Mouse (Mus musculus): ENCODE measurements around the gene Sntg2. TPM values are rescaled to one million over a fixed set of nuclear protein-coding genes. Genes with fewer than 3 reads are reported as not detected.

Sntg2 gene
- total and polyA plus RNA-seq, 3 experiments, result not detected

DNA sequence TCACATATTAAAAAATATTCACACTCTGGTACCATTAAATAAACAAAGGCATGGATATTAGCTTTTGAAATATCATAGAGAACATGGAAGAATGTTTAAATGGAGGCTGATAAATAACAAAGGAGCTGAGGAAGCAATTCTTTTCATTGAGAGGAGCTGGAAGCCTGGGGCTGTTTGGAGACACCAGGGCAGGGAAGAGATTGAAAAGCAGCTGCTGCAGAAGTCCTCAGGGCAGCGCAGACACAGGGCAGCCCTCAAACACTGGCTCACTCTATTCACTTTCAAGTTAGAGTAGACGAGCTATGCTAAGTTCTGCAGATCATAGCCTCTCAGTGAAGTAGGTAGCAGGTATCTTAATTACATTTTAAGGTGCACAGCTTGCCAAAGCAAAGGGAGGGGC lies 164.6 kb downstream of the Sntg2 start:
- Histone ChIP-seq H3K4me1 (ENCODE audit: control insufficient read depth in 1 of 2, insufficient read depth in 2 of 2) (no peaks in the 10 kb centered on the region), H3K27me3 (replicated peaks) (no peaks in the 10 kb centered on the region), H3K9ac (ENCODE audit: insufficient read depth, low read depth) (no peak overlapping the region), H3K4me2 (ENCODE audit: insufficient read depth, low read depth, poor library complexity, severe bottlenecking) (no peak overlapping the region), H3K36me3 (replicated peaks in 1 of 2; ENCODE audit: control insufficient read depth in 1 of 2, insufficient read depth in 1 of 2, low read length in 1 of 2) (no peaks in the 10 kb centered on the region), H3K79me2 (replicated peaks; ENCODE audit: control insufficient read depth, extremely low read depth, insufficient read depth, poor library complexity, severe bottlenecking) (no peaks in the 10 kb centered on the region), H3K27ac (ENCODE audit: insufficient read depth, low read depth) (no peak overlapping the region), H3K9me3 (replicated peaks; ENCODE audit: low read length) (no peaks in the 10 kb centered on the region), H3K4me3 (replicated peaks in 1 of 3; ENCODE audit: low read depth in 2 of 3, low read length in 2 of 3, poor library complexity in 1 of 3) (no peak overlapping the region)
- no peak for DNase-seq (ENCODE audit: extremely low read depth)
- in situ Hi-C loops (cut with MboI; ENCODE audit: low pct_ligation_motif_present, low pct_unique_long_range_greater_than_20kb, low sequenced_read_pairs) (no loop called here), dilution Hi-C loops (cut with MboI; ENCODE audit: extremely low pct_ligation_motif_present, extremely low pct_unique_long_range_greater_than_20kb, low sequenced_read_pairs) (no loop called here)
- TF ChIP-seq CHD2 (IDR thresholded peaks at IDR 0.05; ENCODE audit: low read length) (no peak), ELF1 (IDR thresholded peaks at IDR 0.05; ENCODE audit: low read depth, low read length) (no peak), ZC3H11A (IDR thresholded peaks at IDR 0.05; ENCODE audit: low read depth, low read length) (no peak), MAFK (IDR thresholded peaks at IDR 0.05; ENCODE audit: insufficient replicate concordance, low read length) (no peak)

DNA sequence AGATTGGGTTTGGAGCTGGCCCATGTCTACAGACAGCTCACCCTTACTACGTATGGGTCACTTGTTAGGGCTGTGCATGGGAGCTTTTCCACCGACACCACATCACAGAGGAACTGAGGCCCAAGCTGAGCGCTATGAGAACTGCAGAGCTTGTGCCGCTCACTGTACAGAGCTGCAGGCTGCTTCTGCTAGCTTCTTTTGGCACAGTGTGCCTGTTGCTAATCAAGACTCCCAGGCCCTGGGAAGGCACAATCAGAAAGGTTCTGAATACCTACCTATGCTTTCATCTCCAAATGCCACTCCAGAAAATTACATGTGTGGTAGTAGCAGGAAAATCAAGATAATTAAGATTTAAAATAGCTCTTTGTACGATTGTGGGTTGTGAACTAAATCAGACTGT lies 165.1 kb downstream of the Sntg2 start:
- no peaks in the 10 kb centered on the region for H3K27me3 ChIP-seq (replicated peaks)
- no peaks in the 10 kb centered on the region for H3K9me3 ChIP-seq (replicated peaks; ENCODE audit: low read length)
- H3K27ac ChIP-seq (ENCODE audit: insufficient read depth, low read depth), result no peak overlapping the region
- in situ Hi-C loops (cut with MboI; ENCODE audit: low pct_ligation_motif_present, low pct_unique_long_range_greater_than_20kb, low sequenced_read_pairs), result no loop called here
- no peak for DNase-seq (ENCODE audit: extremely low read depth)
- H3K4me2 ChIP-seq (ENCODE audit: insufficient read depth, low read depth, poor library complexity, severe bottlenecking), result no peak overlapping the region
- dilution Hi-C loops (cut with MboI; ENCODE audit: extremely low pct_ligation_motif_present, extremely low pct_unique_long_range_greater_than_20kb, low sequenced_read_pairs), result no loop called here
- H3K4me1 ChIP-seq (ENCODE audit: control insufficient read depth in 1 of 2, insufficient read depth in 2 of 2), result no peaks in the 10 kb centered on the region
- H3K4me3 ChIP-seq (replicated peaks in 1 of 3; ENCODE audit: low read depth in 2 of 3, low read length in 2 of 3, poor library complexity in 1 of 3), result no peak overlapping the region
- no peaks in the 10 kb centered on the region for H3K36me3 ChIP-seq (replicated peaks in 1 of 2; ENCODE audit: control insufficient read depth in 1 of 2, insufficient read depth in 1 of 2, low read length in 1 of 2)
- TF ChIP-seq USF1 (IDR thresholded peaks at IDR 0.05; ENCODE audit: low read depth, low read length) (no peak), NRF1 (IDR thresholded peaks at IDR 0.05; ENCODE audit: low read depth, low read length) (no peak)
- H3K79me2 ChIP-seq (replicated peaks; ENCODE audit: control insufficient read depth, extremely low read depth, insufficient read depth, poor library complexity, severe bottlenecking), result no peaks in the 10 kb centered on the region
- H3K9ac ChIP-seq (ENCODE audit: insufficient read depth, low read depth), result no peak overlapping the region

DNA sequence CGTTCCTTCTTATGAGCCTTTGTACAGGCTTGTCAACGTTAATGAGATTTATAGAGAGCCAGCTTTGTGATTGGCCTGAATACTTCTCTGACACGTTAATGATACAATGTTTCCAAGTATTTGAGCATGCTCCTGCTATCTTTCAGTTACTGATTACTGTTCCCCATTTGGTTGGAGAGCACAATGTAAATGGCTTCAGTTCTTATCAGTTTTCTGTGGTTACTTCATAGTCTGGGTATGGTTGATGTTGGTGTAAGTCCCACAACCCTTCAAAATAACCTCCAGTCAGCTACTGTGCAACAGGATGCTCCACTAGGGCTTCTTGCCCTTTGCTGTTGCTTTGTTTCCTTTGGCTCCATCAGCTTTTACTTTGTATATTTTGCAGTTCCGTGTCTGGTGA lies 168.7 kb downstream of the Sntg2 start:
- H3K27me3 ChIP-seq (replicated peaks), result no peaks in the 10 kb centered on the region
- 0 out of 4 replicates have a peak, but pooled peaks cover 0 to 2% of the 10 kb centered on the region in 2 experiments for H3K4me1 ChIP-seq (ENCODE audit: control insufficient read depth in 1 of 2, insufficient read depth in 2 of 2)
- H3K4me3 ChIP-seq (replicated peaks in 1 of 3; ENCODE audit: low read depth in 2 of 3, low read length in 2 of 3, poor library complexity in 1 of 3), result no peak overlapping the region
- TF ChIP-seq CTCF (conservative IDR thresholded peaks at IDR 0.05 in 1 of 2, IDR thresholded peaks at IDR 0.05 in 1 of 2; ENCODE audit: low read depth in 2 of 2, low read length in 2 of 2) (no peak), ZC3H11A (IDR thresholded peaks at IDR 0.05; ENCODE audit: low read depth, low read length) (no peak), MEF2A (IDR thresholded peaks at IDR 0.05; ENCODE audit: borderline replicate concordance, low read depth, low read length) (no peak), ETS1 (conservative IDR thresholded peaks at IDR 0.05; ENCODE audit: low read depth, low read length) (no peak), USF2 (conservative IDR thresholded peaks at IDR 0.05; ENCODE audit: low read depth, low read length) (no peak), MAX (IDR thresholded peaks at IDR 0.05; ENCODE audit: low read length) (no peak), MYC (IDR thresholded peaks at IDR 0.05; ENCODE audit: low read depth, low read length) (no peak), RCOR1 (conservative IDR thresholded peaks at IDR 0.05; ENCODE audit: low read depth, low read length) (no peak)
- H3K36me3 ChIP-seq (replicated peaks in 1 of 2; ENCODE audit: control insufficient read depth in 1 of 2, insufficient read depth in 1 of 2, low read length in 1 of 2), result no peaks in the 10 kb centered on the region
- in situ Hi-C loops (cut with MboI; ENCODE audit: low pct_ligation_motif_present, low pct_unique_long_range_greater_than_20kb, low sequenced_read_pairs) (no loop called here), dilution Hi-C loops (cut with MboI; ENCODE audit: extremely low pct_ligation_motif_present, extremely low pct_unique_long_range_greater_than_20kb, low sequenced_read_pairs) (no loop called here)
- H3K9ac ChIP-seq (ENCODE audit: insufficient read depth, low read depth), result no peak overlapping the region
- H3K4me2 ChIP-seq (ENCODE audit: insufficient read depth, low read depth, poor library complexity, severe bottlenecking), result no peak overlapping the region
- no peak for DNase-seq (ENCODE audit: extremely low read depth)
- H3K9me3 ChIP-seq (replicated peaks; ENCODE audit: low read length), result no peaks in the 10 kb centered on the region
- H3K79me2 ChIP-seq (replicated peaks; ENCODE audit: control insufficient read depth, extremely low read depth, insufficient read depth, poor library complexity, severe bottlenecking), result no peaks in the 10 kb centered on the region
- no peak overlapping the region for H3K27ac ChIP-seq (ENCODE audit: insufficient read depth, low read depth)

Data from CH12.LX (cell line).